Mouse (Mus musculus) intestine, postnatal 0 days (tissue): ENCODE results near the gene Nfix. TPM values are rescaled to one million over a fixed set of nuclear protein-coding genes. Genes with fewer than 3 reads are reported as not detected.

ENCODE experiments used
- ATAC-seq: fragments of 200-750 bp; cut with Nextera tagmentation; 2 replicates; pipeline ENCODE4 v1.8.0; 2017; ENCODE audit warnings: mild to moderate bottlenecking, moderate TSS enrichment, moderate library complexity
- H3K27ac ChIP-seq: fragments of 300-500 bp; sonication (generic); 2 replicates; pipeline ENCODE4 v1.5.1; 2014; ENCODE audit warnings: mild to moderate bottlenecking, low read depth, low read length, moderate library complexity
- H3K27me3 ChIP-seq: fragments of 300-500 bp; sonication (generic); replicated peaks from 2 replicates; pipeline ENCODE4 v1.6.1; 2014; ENCODE audit warnings: low read length, mixed read lengths; ENCODE audit not compliant: control insufficient read depth, insufficient read depth
- H3K36me3 ChIP-seq: fragments of 300-500 bp; sonication (generic); 2 replicates; pipeline ENCODE4 v1.6.1; 2014; ENCODE audit warnings: mild to moderate bottlenecking, moderate library complexity; ENCODE audit not compliant: control insufficient read depth, insufficient read depth
- H3K4me1 ChIP-seq: fragments of 300-500 bp; sonication (generic); replicated peaks from 2 replicates; pipeline ENCODE4 v1.6.1; 2014; ENCODE audit warnings: antibody characterized with exemption, low read length, mixed read lengths; ENCODE audit not compliant: control insufficient read depth, insufficient read depth
- H3K4me2 ChIP-seq: fragments of 300-500 bp; sonication (generic); replicated peaks from 2 replicates; pipeline ENCODE4 v1.6.1; 2014; ENCODE audit warnings: low read depth, mild to moderate bottlenecking, moderate library complexity
- H3K4me3 ChIP-seq: fragments of 300-500 bp; sonication (generic); 2 replicates; pipeline ENCODE4 v1.5.1; 2014; ENCODE audit warnings: low read depth, low read length
- H3K9ac ChIP-seq: fragments of 300-500 bp; sonication (generic); 2 replicates; pipeline ENCODE4 v1.6.1; 2014; ENCODE audit warnings: mild to moderate bottlenecking, low read depth, low read length
- H3K9me3 ChIP-seq: fragments of 300-500 bp; sonication (generic); 2 replicates; pipeline ENCODE4 v1.6.1; 2016; ENCODE audit warnings: mixed run types; ENCODE audit not compliant: control insufficient read depth
- CTCF ChIP-seq: sonication (generic); IDR thresholded peaks from 2 replicates; pipeline ENCODE4 v1.5.1; 2016; ENCODE audit warnings: low read depth, mild to moderate bottlenecking, control low read depth, antibody characterized with exemption, moderate library complexity
- WGBS: fragments of 180-500 bp; shearing (Covaris S2); extraction: QIAGEN DNeasy Blood & Tissue Kit; methylation state at CpG from one replicate; pipeline ENCODE4 v1.1.7; 2014; 5-methylcytosine and 5-hydroxymethylcytosine counted together
- polyA plus RNA-seq: library from polyadenylated mRNA; unstranded; fragments of >200 nt; fragmentation: Nextera tagmentation; extraction: Ambion mirVana; gene quantifications from 2 replicates; pipeline ENCODE4 v1.2.1, GENCODE M21; 2015

Nfix gene
- polyA plus RNA-seq, 1 experiment from 2014 or later: 12.0 TPM

DNA sequence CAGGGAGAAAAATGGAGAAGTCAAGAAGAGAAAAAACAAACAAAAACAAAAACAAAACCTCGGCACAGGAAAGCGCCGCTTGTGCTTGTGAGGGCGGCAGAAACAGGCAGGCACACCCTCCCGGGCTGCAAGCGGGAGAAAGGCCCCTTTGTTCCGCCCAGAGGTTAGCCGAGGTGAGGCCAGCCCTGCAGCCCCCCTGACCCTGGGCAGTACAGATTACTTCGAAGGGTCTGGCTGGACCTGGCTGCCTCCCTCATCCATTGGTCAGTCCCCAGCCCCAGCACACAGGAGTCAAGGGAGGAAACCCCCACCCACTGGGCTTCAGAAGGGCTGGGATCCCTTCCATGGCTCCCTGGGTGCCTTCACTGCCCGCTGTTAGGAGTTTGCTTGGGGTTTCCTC, 61.9 kb downstream of the Nfix start:
- Histone ChIP-seq H3K4me1 (peaks cover under 1% of the 10 kb centered on the region; the same call in 1 of the 2 replicates), H3K9me3 (no peaks in the 10 kb centered on the region), H3K36me3 (no peaks in the 10 kb centered on the region), H3K27me3 (peaks cover 17% of the 10 kb centered on the region), H3K4me3 (no peak overlapping the region), H3K27ac (no peak overlapping the region), H3K9ac (no peak overlapping the region), H3K4me2 (0 out of 2 replicates have a peak overlapping the region, but pooled peaks have one; percentile 44)
- 47% methylated on average over 10 of the region's 10 CpGs for WGBS
- no peak for ATAC-seq
- TF ChIP-seq CTCF: no peak

DNA sequence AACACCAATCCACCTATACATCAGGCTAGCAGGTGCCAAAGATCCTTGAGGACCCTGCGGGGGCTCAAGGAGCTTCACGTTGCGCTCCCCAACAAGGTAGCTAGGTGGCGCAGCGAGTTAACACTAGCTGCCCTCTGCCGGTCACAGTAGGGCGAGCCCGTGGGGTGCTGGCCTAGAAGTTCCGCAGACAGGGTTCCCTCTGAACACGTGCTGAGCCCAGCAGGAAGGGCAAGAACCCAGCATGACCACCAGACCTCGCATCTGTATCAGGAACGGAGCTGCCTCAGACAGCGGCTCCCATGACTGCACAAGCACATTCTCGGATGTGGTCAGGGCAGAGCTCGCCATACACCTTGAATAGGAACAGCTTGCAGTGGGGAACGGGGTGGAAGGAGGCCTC, 62.5 kb downstream of the Nfix start:
- 8% methylated on average over 16 of the region's 16 CpGs for WGBS
- peak; percentile 66 for ATAC-seq
- H3K4me2 ChIP-seq: peak overlapping the region; percentile 44
- TF ChIP-seq CTCF: peak; percentile 100
- H3K27me3 ChIP-seq: peaks cover 17% of the 10 kb centered on the region
- H3K4me3 ChIP-seq: no peak overlapping the region
- no peaks in the 10 kb centered on the region for H3K36me3 ChIP-seq
- no peaks in the 10 kb centered on the region for H3K9me3 ChIP-seq
- no peak overlapping the region for H3K9ac ChIP-seq
- H3K27ac ChIP-seq: no peak overlapping the region
- peaks cover 6% of the 10 kb centered on the region; the same call in 1 of the 2 replicates for H3K4me1 ChIP-seq

DNA sequence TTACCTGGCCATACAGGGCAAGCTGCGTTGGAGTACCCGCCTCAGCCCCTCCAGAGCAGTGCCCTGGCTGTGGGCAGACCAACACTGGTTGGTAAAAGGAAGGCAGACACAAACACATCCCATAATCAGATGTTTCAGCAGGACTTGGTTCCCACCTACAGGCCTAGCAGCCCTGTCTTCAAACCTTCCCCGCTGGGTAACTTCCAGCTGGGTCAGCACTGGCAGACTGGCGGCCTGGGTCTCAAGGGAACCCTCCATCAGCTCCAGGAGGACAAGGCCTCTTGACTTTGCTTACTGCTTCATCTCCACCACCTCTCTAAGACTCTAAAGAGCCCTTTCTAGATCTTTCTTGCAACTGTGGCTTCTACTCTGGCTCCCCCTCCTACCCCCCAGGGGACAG, 63.6 kb downstream of the Nfix start:
- Histone ChIP-seq H3K27me3 (peaks cover 17% of the 10 kb centered on the region; the same call in 1 of the 2 replicates), H3K4me2 (no peak overlapping the region), H3K9me3 (no peaks in the 10 kb centered on the region), H3K4me1 (peaks cover 9% of the 10 kb centered on the region; the same call in 1 of the 2 replicates), H3K4me3 (no peak overlapping the region), H3K36me3 (no peaks in the 10 kb centered on the region), H3K27ac (no peak overlapping the region), H3K9ac (no peak overlapping the region)
- 86% methylated on average over 4 of the region's 4 CpGs for WGBS
- TF ChIP-seq CTCF: no peak
- no peak for ATAC-seq

DNA sequence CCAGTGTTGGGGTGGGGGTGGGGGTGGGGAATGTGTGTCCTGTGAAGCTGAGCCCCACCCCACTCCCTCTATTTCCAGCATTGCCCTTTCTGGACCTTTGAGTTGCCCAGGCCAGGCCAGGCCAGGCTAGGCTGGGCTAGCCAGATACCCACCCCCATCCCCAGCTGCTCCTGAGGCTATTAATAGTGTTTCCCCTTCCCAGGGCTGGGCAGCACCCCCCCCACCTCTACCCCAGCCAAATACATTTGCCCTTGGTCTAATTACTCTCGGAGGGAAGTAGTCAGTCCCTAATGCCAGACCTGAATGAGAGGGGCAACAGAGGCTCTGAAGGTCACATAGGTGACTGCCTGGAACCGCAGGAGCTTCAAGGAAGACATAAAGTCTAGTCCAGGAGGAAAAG, 64.5 kb downstream of the Nfix start:
- no peak overlapping the region for H3K4me3 ChIP-seq
- WGBS: 63% methylated on average over 2 of the region's 2 CpGs
- no peak for TF ChIP-seq CTCF
- no peak overlapping the region for H3K27ac ChIP-seq
- H3K4me1 ChIP-seq: peaks cover 16% of the 10 kb centered on the region
- no peak overlapping the region for H3K4me2 ChIP-seq
- no peaks in the 10 kb centered on the region for H3K9me3 ChIP-seq
- ATAC-seq: no peak
- H3K9ac ChIP-seq: no peak overlapping the region
- no peaks in the 10 kb centered on the region for H3K36me3 ChIP-seq
- peaks cover 17% of the 10 kb centered on the region; the same call in 1 of the 2 replicates for H3K27me3 ChIP-seq

DNA sequence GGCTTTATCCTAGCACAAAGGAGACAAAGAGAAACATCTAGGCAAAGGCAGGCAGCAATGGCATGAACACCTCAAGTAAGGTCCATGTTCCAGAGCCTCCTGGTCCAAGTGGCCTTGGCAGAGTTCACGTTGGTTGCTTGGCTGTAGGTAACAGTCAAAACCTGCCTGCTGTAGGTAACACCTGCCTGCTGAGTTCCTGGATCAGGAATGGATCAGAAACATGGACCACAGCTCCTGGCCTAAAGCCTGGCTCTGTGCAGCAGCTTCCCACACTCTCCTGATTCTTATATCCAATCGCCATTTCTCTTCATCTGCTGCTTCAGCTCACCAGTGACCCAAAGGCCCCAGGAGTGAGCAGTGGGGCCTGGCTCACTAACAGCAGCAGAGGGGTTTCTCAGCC, 65.5 kb downstream of the Nfix start:
- 87% methylated on average over 2 of the region's 2 CpGs for WGBS
- H3K9me3 ChIP-seq: no peaks in the 10 kb centered on the region
- H3K27me3 ChIP-seq: peaks cover 14% of the 10 kb centered on the region; the same call in 1 of the 2 replicates
- no peak for TF ChIP-seq CTCF
- no peak for ATAC-seq
- H3K4me3 ChIP-seq: no peak overlapping the region
- no peak overlapping the region for H3K9ac ChIP-seq
- H3K27ac ChIP-seq: no peak overlapping the region
- H3K36me3 ChIP-seq: no peaks in the 10 kb centered on the region
- peaks cover 16% of the 10 kb centered on the region for H3K4me1 ChIP-seq
- H3K4me2 ChIP-seq: no peak overlapping the region

DNA sequence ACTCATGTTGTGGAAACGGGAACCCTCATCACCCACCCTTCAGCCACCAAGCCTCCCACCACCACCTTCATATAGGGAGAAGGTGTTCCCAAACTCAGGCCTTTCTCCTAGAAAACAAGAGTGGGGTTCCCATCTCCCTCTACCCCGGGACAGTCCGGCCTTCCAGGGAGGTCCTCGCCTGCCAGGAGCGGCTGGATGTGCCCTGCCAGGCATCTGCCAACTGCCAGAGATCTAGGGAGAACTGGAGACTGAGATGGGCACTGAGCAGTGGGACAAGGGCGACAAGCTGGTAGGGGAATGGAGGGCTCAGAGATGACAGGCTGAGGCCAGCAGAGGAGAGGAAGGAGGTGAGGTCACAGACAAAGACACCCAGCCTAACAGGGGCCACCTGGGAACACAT, 66.2 kb downstream of the Nfix start:
- Histone ChIP-seq H3K9me3 (no peaks in the 10 kb centered on the region), H3K4me3 (no peak overlapping the region), H3K4me1 (peaks cover 16% of the 10 kb centered on the region), H3K9ac (no peak overlapping the region), H3K27ac (no peak overlapping the region), H3K36me3 (no peaks in the 10 kb centered on the region), H3K27me3 (peaks cover 13% of the 10 kb centered on the region; the same call in 1 of the 2 replicates), H3K4me2 (no peak overlapping the region)
- no peak for TF ChIP-seq CTCF
- no peak for ATAC-seq
- WGBS: 92% methylated on average over 6 of the region's 6 CpGs

DNA sequence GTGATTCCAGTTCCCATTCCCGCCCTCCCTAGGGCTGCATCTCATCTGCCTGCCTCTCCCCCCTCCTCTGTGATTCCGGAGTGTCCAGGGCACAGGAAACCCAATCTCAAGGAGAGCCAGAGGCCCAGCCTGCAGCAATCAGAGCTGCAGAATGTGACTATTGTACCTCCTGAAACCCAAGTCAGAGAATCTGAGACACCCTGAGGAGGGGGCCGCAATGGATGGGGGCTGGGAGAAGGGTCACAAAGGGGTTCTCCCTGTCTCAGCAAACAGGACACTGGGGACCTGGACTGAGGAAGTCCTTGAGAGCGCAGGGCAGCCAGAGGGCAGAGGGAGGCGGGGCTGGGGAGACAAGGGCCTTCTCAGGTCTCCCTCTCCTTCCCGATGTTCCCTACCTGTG, 67.1 kb downstream of the Nfix start:
- no peaks in the 10 kb centered on the region for H3K9me3 ChIP-seq
- peaks cover 16% of the 10 kb centered on the region for H3K4me1 ChIP-seq
- H3K27ac ChIP-seq: no peak overlapping the region
- ATAC-seq: no peak
- H3K4me3 ChIP-seq: no peak overlapping the region
- H3K36me3 ChIP-seq: no peaks in the 10 kb centered on the region
- TF ChIP-seq CTCF: no peak
- 54% methylated on average over 6 of the region's 6 CpGs for WGBS
- H3K4me2 ChIP-seq: no peak overlapping the region
- H3K27me3 ChIP-seq: peaks cover 13% of the 10 kb centered on the region; the same call in 1 of the 2 replicates
- H3K9ac ChIP-seq: peak overlapping the region; percentile 18; the same call in 1 of the 2 replicates
